9 mouse cellular contexts compared by ENCODE assay signal in genomic region chr2:160912231-160912671, GRCm38 (mm10). TPM values are rescaled to one million over a fixed set of nuclear protein-coding genes. Genes with fewer than 3 reads are reported as not detected.
DNase-seq lines count a peak whose midpoint lies in the region; ATAC-seq and TF ChIP-seq lines count a peak whose summit lies in the region.
"Had no signal": no experiment of that assay in that cellular context is flagged by ENCODE, and none has a peak within 500 bp of the region (broad histone marks: within the 10 kb centered on the region; RNA-seq: fewer than 3 reads in every experiment).

Gene Emilin3, minus strand, starts transcription at chr2:160912328.

- H3K9me3 ChIP-seq in hindbrain, embryonic 10.5 days: no peaks in the 10 kb centered on the region
- H3K9me3 ChIP-seq in liver, postnatal 0 days (ENCODE audit: low read length): no peaks in the 10 kb centered on the region

- peak within 1 kb of the TSS; percentile 63 for H3K4me2 ChIP-seq in liver, postnatal 0 days (ENCODE audit: low read depth, low read length)

- H3K4me3 ChIP-seq in cerebellum, adult 2 months (replicated peaks; ENCODE audit: insufficient read depth, low read depth, low read length): peak within 1 kb of the TSS; percentile 60
- peak within 1 kb of the TSS; percentile 65 for H3K4me3 ChIP-seq in hindbrain, embryonic 10.5 days
- H3K4me3 ChIP-seq in liver, postnatal 0 days (ENCODE audit: low read depth, low read length): peak within 1 kb of the TSS; percentile 27

- 0 out of 2 replicates have a peak, but pooled peaks cover 5% of the 10 kb centered on the region for H3K36me3 ChIP-seq in hindbrain, embryonic 10.5 days
- no peaks in the 10 kb centered on the region for H3K36me3 ChIP-seq in liver, postnatal 0 days (replicated peaks; ENCODE audit: insufficient read depth, low read length)

- DNase-seq in cerebellum, adult 2 months: no peak
- no peak for DNase-seq in cerebellum, postnatal 4 days (ENCODE audit: low spot score in 2 of 2)
- peak; percentile 47 for DNase-seq in ZHBTc4 (ENCODE audit: low read depth, low spot score)
- peak; percentile 53 for DNase-seq in hindbrain, embryonic 10.5 days (ENCODE audit: low spot score)
- no peak for DNase-seq in liver, postnatal 0 days
- DNase-seq in frontal cortex, postnatal 14 days (ENCODE audit: low spot score in 2 of 2): no peak
- no peak for DNase-seq in thymus, adult 18-20 months
- no peak for DNase-seq in adrenal gland, postnatal 25 days

- no peak for TF ChIP-seq CTCF in cerebellum, adult 2 months (IDR thresholded peaks at IDR 0.05; ENCODE audit: borderline replicate concordance, insufficient read depth, low read depth, low read length)
- no peak for TF ChIP-seq CTCF in liver, postnatal 0 days (IDR thresholded peaks at IDR 0.05; ENCODE audit: low read depth)

- peaks cover 56% of the 10 kb centered on the region for H3K4me1 ChIP-seq in cerebellum, adult 2 months (ENCODE audit: control insufficient read depth, insufficient read depth, low read length)
- H3K4me1 ChIP-seq in hindbrain, embryonic 10.5 days (replicated peaks): peaks cover 37% of the 10 kb centered on the region
- H3K4me1 ChIP-seq in liver, postnatal 0 days (ENCODE audit: insufficient read depth): 0 out of 2 replicates have a peak, but pooled peaks cover 4% of the 10 kb centered on the region

- no peak within 1 kb of the TSS for H3K9ac ChIP-seq in liver, postnatal 0 days (replicated peaks)

- peak within 1 kb of the TSS; percentile 94 for H3K27ac ChIP-seq in cerebellum, adult 2 months (ENCODE audit: insufficient read depth, low read length)
- peak within 1 kb of the TSS; percentile 80 for H3K27ac ChIP-seq in hindbrain, embryonic 10.5 days
- H3K27ac ChIP-seq in liver, postnatal 0 days (ENCODE audit: low read depth): no peak within 1 kb of the TSS

- TF ChIP-seq POLR2A in cerebellum, adult 2 months (IDR thresholded peaks at IDR 0.05; ENCODE audit: borderline replicate concordance, insufficient read depth, low read length): no peak

- no peaks in the 10 kb centered on the region for H3K27me3 ChIP-seq in cerebellum, adult 2 months (ENCODE audit: control insufficient read depth, insufficient read depth, low read length)
- H3K27me3 ChIP-seq in hindbrain, embryonic 10.5 days (ENCODE audit: insufficient read depth, poor library complexity, severe bottlenecking): peaks cover 90% of the 10 kb centered on the region
- H3K27me3 ChIP-seq in liver, postnatal 0 days (ENCODE audit: insufficient read depth, low read length): peaks cover 34% of the 10 kb centered on the region

- no peak for ATAC-seq in liver, postnatal 0 days

- TF ChIP-seq EP300 in liver, postnatal 0 days (IDR thresholded peaks at IDR 0.05; ENCODE audit: low read depth): no peak

- WGBS in cerebellum, adult 2 months: 11% methylated on average over 46 of the region's 46 CpGs
- WGBS in hindbrain, embryonic 10.5 days: under 1% methylated on average over 46 of the region's 46 CpGs
- 8% methylated on average over 35 of the region's 46 CpGs for WGBS in liver, postnatal 0 days (ENCODE audit: insufficient replicate concordance)

RNA-seq across cellular contexts. Expression of gene Emilin3, which starts in this region (rescaled TPM):
- polyA plus RNA-seq in cerebellum, adult 2 months (2012; rRNA removed): 6.4 and 7.6 TPM in 2 replicates
- polyA plus RNA-seq in hindbrain, embryonic 10.5 days (2016; fragmentation: Nextera tagmentation; extraction: Ambion mirVana): 2.6 and 3.4 TPM in 2 replicates
- polyA plus RNA-seq in liver, postnatal 0 days (2015; fragmentation: Nextera tagmentation; extraction: Ambion mirVana): 0.07 TPM in 1 of 2 replicates, not detected in the other
- not detected in 2 replicates for total RNA-seq in adrenal gland, postnatal 25 days (2021)
- total RNA-seq: common myeloid progenitor, adult 5-6 weeks had no signal

Comparison
In these comparisons a context has a peak if more than half of its experiments do, and no peak if none do; other contexts are left out.
1. DNase-seq: peak in ZHBTc4 (single experiment) and hindbrain, embryonic 10.5 days (single experiment); none in cerebellum, adult 2 months (0 of 2), cerebellum, postnatal 4 days (0 of 2), liver, postnatal 0 days (single experiment), frontal cortex, postnatal 14 days (0 of 2), thymus, adult 18-20 months (0 of 2) and adrenal gland, postnatal 25 days (single experiment).
2. Peak in every context shown above with its lines, with median percentiles within 50 percentile points of each other: H3K4me3 ChIP-seq.